Mouse (Mus musculus) brown adipose tissue, adult 24 weeks (tissue): ENCODE results near the gene Pck1. TPM values are rescaled to one million over a fixed set of nuclear protein-coding genes. Genes with fewer than 3 reads are reported as not detected.
"Not testable (repeated sequence)": the region's sequence is repeated elsewhere in the genome, so short reads cannot be mapped to it uniquely, and the experiment has no call there.

Experiments used
- H3K27ac ChIP-seq: fragments of 200-500 bp; replicated peaks from 2 replicates; pipeline ENCODE4 v1.5.1; 2012; ENCODE audit warnings: low read depth, mild to moderate bottlenecking, low read length
- H3K4me1 ChIP-seq: fragments of 200-500 bp; 2 replicates; pipeline ENCODE4 v1.6.1; 2012; ENCODE audit warnings: low read length, mixed read lengths; ENCODE audit not compliant: control insufficient read depth, insufficient read depth, insufficient read length
- H3K4me3 ChIP-seq: fragments of 200-500 bp; 2 replicates; pipeline ENCODE4 v1.5.1; 2012; ENCODE audit warnings: low read depth, mild to moderate bottlenecking, low read length, moderate library complexity; ENCODE audit not compliant: insufficient read depth
- polyA plus RNA-seq: library from polyadenylated mRNA; stranded (reverse); fragments of >200 nt; gene quantifications from 2 replicates; pipeline ENCODE4 v1.2.4, GENCODE M21; 2012; ENCODE audit not compliant: missing spikeins, insufficient read depth, insufficient read length

Gene Pck1
- polyA plus RNA-seq, result 1,317 and 1,888 TPM in 2 replicates

- H3K27ac ChIP-seq, result peak within 1 kb of the TSS; percentile 100
- H3K4me1 ChIP-seq, result peaks cover 9% of the 10 kb centered on the region
- H3K4me3 ChIP-seq, result peak within 1 kb of the TSS; percentile 66
These were observed at the start of gene Pck1 for GRCm38 (mm10) chr2:173152436-173153151. Pck1 (plus strand) TSS chr2:173153048.

- H3K4me1 ChIP-seq, result peaks cover 4% of the 10 kb centered on the region
- no peak overlapping the region for H3K27ac ChIP-seq
- H3K4me3 ChIP-seq, result no peak overlapping the region
These were observed 46.4 kb upstream of the Pck1 start for GRCm38 (mm10) chr2:173106409-173106808.

GRCm38 (mm10) chr2:173106889-173107785 lies 45.7 kb upstream of the Pck1 start:
- Histone ChIP-seq H3K4me3 (no peak overlapping the region; the same call in 1 of the 2 replicates), H3K27ac (peak overlapping the region; percentile 19), H3K4me1 (peaks cover 4% of the 10 kb centered on the region)

GRCm38 (mm10) chr2:173108509-173109190 lies 44.2 kb upstream of the Pck1 start:
- no peak overlapping the region for H3K4me3 ChIP-seq
- H3K27ac ChIP-seq, result no peak overlapping the region; the same call in 1 of the 2 replicates
- H3K4me1 ChIP-seq, result peaks cover 4% of the 10 kb centered on the region

GRCm38 (mm10) chr2:173109510-173109909 lies 43.3 kb upstream of the Pck1 start:
- no peak overlapping the region for H3K4me3 ChIP-seq
- peak overlapping the region; percentile 97 for H3K27ac ChIP-seq

GRCm38 (mm10) chr2:173110571-173110970 lies 42.3 kb upstream of the Pck1 start:
- Histone ChIP-seq H3K4me3 (peak overlapping the region; percentile 57), H3K27ac (peak overlapping the region; percentile 100)

More at GRCm38 (mm10) chr2:173109510-173109909, 43.3 kb upstream of the Pck1 start:
- H3K4me1 ChIP-seq, result peaks cover 4% of the 10 kb centered on the region

GRCm38 (mm10) chr2:173113796-173114195 lies 39.1 kb upstream of the Pck1 start:
- H3K4me3 ChIP-seq, H3K4me1 ChIP-seq: not testable (repeated sequence)
- H3K27ac ChIP-seq, result peak overlapping the region; percentile 80

More at GRCm38 (mm10) chr2:173110571-173110970, 42.3 kb upstream of the Pck1 start:
- peaks cover 8% of the 10 kb centered on the region for H3K4me1 ChIP-seq

GRCm38 (mm10) chr2:173119023-173119944 lies 33.6 kb upstream of the Pck1 start, which contains the start of gene Ctcfl:
Ctcfl (minus strand) TSS chr2:173119525.
- H3K27ac ChIP-seq, result no peak within 1 kb of the TSS; the same call in 1 of the 2 replicates
- peaks cover 6% of the 10 kb centered on the region; the same call in 1 of the 2 replicates for H3K4me1 ChIP-seq
- no peak within 1 kb of the TSS for H3K4me3 ChIP-seq

GRCm38 (mm10) chr2:173120117-173120516 lies 32.7 kb upstream of the Pck1 start:
- not testable (repeated sequence) for H3K27ac ChIP-seq, H3K4me3 ChIP-seq, H3K4me1 ChIP-seq

- H3K4me1 ChIP-seq, result peaks cover 8% of the 10 kb centered on the region
- H3K4me3 ChIP-seq, result no peak overlapping the region
- H3K27ac ChIP-seq, result peak overlapping the region; percentile 99
These were observed 28.7 kb upstream of the Pck1 start for GRCm38 (mm10) chr2:173124022-173124735.

GRCm38 (mm10) chr2:173126386-173126785 lies 26.5 kb upstream of the Pck1 start:
- peak overlapping the region; percentile 99 for H3K27ac ChIP-seq
- peaks cover 8% of the 10 kb centered on the region for H3K4me1 ChIP-seq

GRCm38 (mm10) chr2:173129111-173129510 lies 23.7 kb upstream of the Pck1 start:
- H3K27ac ChIP-seq, result peak overlapping the region; percentile 99
- peaks cover 12% of the 10 kb centered on the region for H3K4me1 ChIP-seq
- H3K4me3 ChIP-seq, result no peak overlapping the region

More at GRCm38 (mm10) chr2:173126386-173126785, 26.5 kb upstream of the Pck1 start:
- H3K4me3 ChIP-seq, result no peak overlapping the region

GRCm38 (mm10) chr2:173132262-173132661 lies 20.6 kb upstream of the Pck1 start:
- H3K4me1 ChIP-seq, result peaks cover 5% of the 10 kb centered on the region; the same call in 1 of the 2 replicates
- H3K27ac ChIP-seq, result peak overlapping the region; percentile 99
- H3K4me3 ChIP-seq, result no peak overlapping the region
